ENCODE assay signal across 10 mouse cellular contexts in genomic region chr9:123490930-123491329, GRCm38 (mm10). TPM values are rescaled to one million over a fixed set of nuclear protein-coding genes. Genes with fewer than 3 reads are reported as not detected.
DNase-seq lines count a peak whose midpoint lies in the region; ATAC-seq and TF ChIP-seq lines count a peak whose summit lies in the region.
"Had no signal": no experiment of that assay in that cellular context is flagged by ENCODE, and none has a peak within 500 bp of the region (broad histone marks: within the 10 kb centered on the region; RNA-seq: fewer than 3 reads in every experiment).

No protein-coding gene starts in this region.

- H3K36me3 ChIP-seq in lung, embryonic 15.5 days: peaks cover 11% of the 10 kb centered on the region
- H3K36me3 ChIP-seq in heart, embryonic 15.5 days: peaks cover 4% of the 10 kb centered on the region
- H3K36me3 ChIP-seq in myocyte (ENCODE audit: control insufficient read depth, insufficient read depth): peaks cover 8% of the 10 kb centered on the region

- no peak overlapping the region for H3K4me2 ChIP-seq in lung, embryonic 15.5 days
- H3K4me2 ChIP-seq in heart, embryonic 15.5 days: peak overlapping the region; percentile 49
- H3K4me2 ChIP-seq in myocyte (ENCODE audit: low read depth): peak overlapping the region; percentile 50

- no peaks in the 10 kb centered on the region for H3K9me3 ChIP-seq in lung, embryonic 15.5 days
- H3K9me3 ChIP-seq in heart, embryonic 15.5 days (replicated peaks): no peaks in the 10 kb centered on the region
- H3K9me3 ChIP-seq: forebrain, embryonic 10.5 days had no signal

- ATAC-seq in lung, embryonic 15.5 days (ENCODE audit: borderline replicate concordance, extremely low read depth, low FRiP score, low TSS enrichment): no peak
- ATAC-seq in heart, embryonic 15.5 days (replicated peaks; ENCODE audit: insufficient number of reproducible peaks, insufficient read depth, low FRiP score, low read depth): peak; percentile 51

- peak; percentile 72 for DNase-seq in gastrocnemius, adult 18-20 months (ENCODE audit: low spot score)
- DNase-seq in gastrocnemius, postnatal 36 days: no peak
- no peak for DNase-seq in lung, postnatal 36 days
- no peak for DNase-seq in urinary bladder, adult 2 months (ENCODE audit: low spot score)
- DNase-seq in spleen, postnatal 10 days (ENCODE audit: low spot score in 2 of 2): no peak
- DNase-seq: cerebellum, postnatal 36 days had no signal

- H3K27ac ChIP-seq in lung, embryonic 15.5 days: peak overlapping the region; percentile 46
- peak overlapping the region; percentile 83 for H3K27ac ChIP-seq in heart, embryonic 15.5 days
- H3K27ac ChIP-seq: forebrain, embryonic 10.5 days had no signal

- H3K4me3 ChIP-seq in lung, embryonic 15.5 days: no peak overlapping the region
- H3K4me3 ChIP-seq in heart, embryonic 15.5 days: no peak overlapping the region
- no peak overlapping the region for H3K4me3 ChIP-seq in myocyte
- H3K4me3 ChIP-seq: forebrain, embryonic 10.5 days had no signal

- H3ac ChIP-seq in myocyte (ENCODE audit: control insufficient read depth, insufficient read length): no peak overlapping the region

- H3K27me3 ChIP-seq in lung, embryonic 15.5 days: no peaks in the 10 kb centered on the region
- H3K27me3 ChIP-seq in heart, embryonic 15.5 days: no peaks in the 10 kb centered on the region
- H3K27me3 ChIP-seq in myocyte (ENCODE audit: control insufficient read depth, insufficient read depth, insufficient read length): no peaks in the 10 kb centered on the region

- intact Hi-C loops in gastrocnemius, postnatal 36 days (cut with DNase I): no loop called here

- no peak for TF ChIP-seq POLR2A in myocyte (IDR thresholded peaks at IDR 0.05; ENCODE audit: insufficient read length, low read depth)

- peaks cover 63% of the 10 kb centered on the region for H3K4me1 ChIP-seq in lung, embryonic 15.5 days
- H3K4me1 ChIP-seq in heart, embryonic 15.5 days (replicated peaks): peaks cover 67% of the 10 kb centered on the region

- 59% methylated on average over 5 of the region's 5 CpGs for WGBS in lung, embryonic 15.5 days
- 26% methylated on average over 5 of the region's 5 CpGs for WGBS in heart, embryonic 15.5 days

- no peak overlapping the region for H3K9ac ChIP-seq in lung, embryonic 15.5 days
- no peak overlapping the region for H3K9ac ChIP-seq in heart, embryonic 15.5 days

- H3K79me2 ChIP-seq in myocyte (ENCODE audit: control insufficient read depth, insufficient read depth): peaks cover 93% of the 10 kb centered on the region

TF ChIP-seq in myocyte, 11 proteins besides CTCF, POLR2A, EP300 and RAD21:
- TF ChIP-seq TCF12 (IDR thresholded peaks at IDR 0.05; ENCODE audit: insufficient read depth, poor library complexity, severe bottlenecking) (no peak), CEBPB (IDR thresholded peaks at IDR 0.05; ENCODE audit: insufficient read depth, poor library complexity, severe bottlenecking) (no peak), E2F4 (IDR thresholded peaks at IDR 0.05; ENCODE audit: insufficient read depth) (no peak), SRF (IDR thresholded peaks at IDR 0.05; ENCODE audit: control insufficient read depth, insufficient read length, low read depth) (no peak), USF1 (IDR thresholded peaks at IDR 0.05; ENCODE audit: low read depth) (no peak), MYOD1 (IDR thresholded peaks at IDR 0.05; ENCODE audit: control insufficient read depth in 1 of 3, insufficient read length in 2 of 3, low read depth in 2 of 3) (no peak), REST (IDR thresholded peaks at IDR 0.05; ENCODE audit: insufficient read depth, insufficient read length) (no peak), MYOG (IDR thresholded peaks at IDR 0.05; ENCODE audit: control insufficient read depth in 1 of 3, insufficient read depth in 1 of 3, insufficient read length in 2 of 3, low read depth in 2 of 3) (no peak)

RNA-seq across cellular contexts. Expression of gene Limd1, which starts 12.4 kb away (rescaled TPM):
- 10 to 100 TPM; 31.3 to 37.1 TPM for total RNA-seq in gastrocnemius, adult 18-20 months (2021)
- 10 to 100 TPM; 28.4 to 32.1 TPM for total RNA-seq in gastrocnemius, postnatal 36 days (2021)
- 56.8 and 59.8 TPM in 2 replicates for polyA plus RNA-seq in lung, embryonic 15.5 days (2015; fragmentation: Nextera tagmentation; extraction: Ambion mirVana)
- 50.3 and 56.1 TPM in 2 replicates for polyA plus RNA-seq in heart, embryonic 15.5 days (2015; fragmentation: Nextera tagmentation; extraction: Ambion mirVana)
- polyA plus RNA-seq in myocyte (2012; fragmentation: generic; extraction: Trizol): 23.5 TPM
- 27.4 and 31.9 TPM in 2 replicates for polyA plus RNA-seq in urinary bladder, adult 2 months (2012; rRNA removed)

RNA-seq across cellular contexts. Expression of gene Sacm1l, which starts 38.6 kb away (rescaled TPM):
- 10 to 100 TPM; 18.2 to 22.7 TPM for total RNA-seq in gastrocnemius, adult 18-20 months (2021)
- 10 to 100 TPM; 16.1 to 19.7 TPM for total RNA-seq in gastrocnemius, postnatal 36 days (2021)
- polyA plus RNA-seq in lung, embryonic 15.5 days (2015; fragmentation: Nextera tagmentation; extraction: Ambion mirVana): 53.6 and 53.9 TPM in 2 replicates
- polyA plus RNA-seq in heart, embryonic 15.5 days (2015; fragmentation: Nextera tagmentation; extraction: Ambion mirVana): 43.9 and 45.3 TPM in 2 replicates
- polyA plus RNA-seq in myocyte (2012; fragmentation: generic; extraction: Trizol): 11.0 TPM
- polyA plus RNA-seq in urinary bladder, adult 2 months (2012; rRNA removed): 29.2 and 34.1 TPM in 2 replicates
